Mouse (Mus musculus) bone marrow macrophage, adult 2 months (primary cell): ENCODE data around the gene Ermap. TPM values are rescaled to one million over a fixed set of nuclear protein-coding genes. Genes with fewer than 3 reads are reported as not detected.
A peak's percentile ranks its signal among the peaks of the same experiment; 100 is the strongest.

Source experiments
- H3K27ac ChIP-seq: 2 replicates; pipeline ENCODE4 v1.5.1; 2012; ENCODE audit warnings: low read depth, low read length; ENCODE audit not compliant: insufficient read depth
- H3K4me1 ChIP-seq: 2 replicates; pipeline ENCODE4 v1.6.1; 2012; ENCODE audit warnings: low read length; ENCODE audit not compliant: control insufficient read depth, insufficient read depth
- H3K4me3 ChIP-seq: 2 replicates; pipeline ENCODE4 v1.5.1; 2012; ENCODE audit warnings: mild to moderate bottlenecking, low read length, moderate library complexity; ENCODE audit not compliant: insufficient read depth
- CTCF ChIP-seq: IDR thresholded peaks from 2 replicates; pipeline ENCODE4 v1.5.1; 2012; ENCODE audit warnings: low read depth, mild to moderate bottlenecking, low read length, moderate library complexity
- POLR2A ChIP-seq: IDR thresholded peaks from 2 replicates; pipeline ENCODE4 v1.6.1; 2012; ENCODE audit warnings: mild to moderate bottlenecking, low read depth, low read length, borderline replicate concordance
- polyA plus RNA-seq: library from polyadenylated mRNA; stranded (reverse); fragments of >200 nt; gene quantifications from 2 replicates; pipeline ENCODE4 v1.2.4, GENCODE M21; 2012; ENCODE audit not compliant: missing spikeins, insufficient read depth, insufficient read length

Ermap gene
- 0.68 TPM in 1 of 2 replicates, not detected in the other for polyA plus RNA-seq

DNA sequence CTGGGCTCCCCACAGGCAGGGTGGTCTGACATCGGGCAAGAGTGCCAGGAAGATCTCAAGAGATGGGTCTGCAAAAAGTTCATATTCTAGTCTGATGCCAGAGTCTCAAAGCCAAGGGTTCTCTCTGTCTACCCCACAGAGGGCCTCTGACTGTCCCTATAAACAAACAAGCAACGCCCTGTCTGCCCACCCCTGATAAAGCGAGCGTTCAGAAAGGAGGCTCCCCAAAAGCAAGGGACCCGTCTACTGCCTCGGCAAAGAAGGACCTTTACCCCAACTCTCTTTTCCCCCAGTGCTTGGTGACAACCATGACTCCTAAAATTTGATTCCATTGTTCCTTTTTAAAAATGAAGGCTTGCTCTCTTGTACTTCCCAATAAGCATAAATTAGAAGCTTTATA, at the start of gene Ermap:
Gene Ermap, minus strand, starts transcription at position 148 of the 400 bp plus-strand sequence.
- no peak for TF ChIP-seq POLR2A
- TF ChIP-seq CTCF: no peak
- Histone ChIP-seq H3K27ac (no peak within 1 kb of the TSS), H3K4me1 (no peaks in the 10 kb centered on the region), H3K4me3 (no peak within 1 kb of the TSS)

DNA sequence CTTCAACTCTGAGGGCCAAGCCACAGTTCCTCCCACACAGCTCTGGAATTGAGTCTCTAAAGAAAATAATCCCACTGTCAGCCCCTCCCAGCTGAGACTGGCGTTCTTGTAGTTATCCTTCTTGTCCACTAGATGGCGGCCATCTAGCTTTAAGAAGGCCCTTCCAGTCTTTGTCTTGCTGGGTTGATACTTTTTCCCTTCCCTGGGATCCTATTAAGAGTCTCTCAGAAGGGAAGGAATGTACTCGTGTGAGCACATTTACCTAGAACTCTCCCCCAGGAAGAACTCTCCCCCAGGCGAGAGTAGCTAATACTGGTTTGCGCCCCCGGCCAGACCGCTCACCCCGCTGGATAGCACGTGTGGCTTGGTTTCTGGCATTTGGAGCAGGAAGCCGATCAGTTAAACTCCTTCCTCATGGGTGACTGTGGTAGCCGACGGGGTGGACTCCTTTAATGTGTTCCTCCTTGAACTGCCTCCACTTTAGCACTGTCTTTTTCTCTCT, 49.4 kb upstream of the Ermap start:
- Histone ChIP-seq H3K27ac (no peak overlapping the region), H3K4me3 (no peak overlapping the region), H3K4me1 (peaks cover 2% of the 10 kb centered on the region)
- no peak for TF ChIP-seq CTCF
- TF ChIP-seq POLR2A: no peak

DNA sequence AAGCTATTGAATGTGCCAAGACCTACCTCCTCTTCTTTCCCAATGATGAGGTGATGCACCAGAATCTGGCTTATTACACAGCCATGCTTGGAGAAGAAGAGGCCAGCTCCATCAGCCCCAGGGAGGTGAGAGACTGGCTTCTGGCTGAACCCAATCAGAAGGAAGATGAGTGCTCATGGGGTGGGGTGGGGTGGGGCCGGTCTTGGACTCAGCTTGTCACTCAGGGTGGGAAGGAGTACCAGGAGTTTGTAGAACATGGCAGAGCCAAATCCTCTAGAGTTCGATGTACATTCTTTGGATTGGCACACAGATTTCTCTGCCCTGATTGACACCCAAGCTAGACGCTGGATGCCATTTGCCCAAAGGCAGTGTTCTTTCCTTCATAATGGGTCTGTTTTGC, 48.9 kb upstream of the Ermap start:
- Histone ChIP-seq H3K4me1 (peaks cover 5% of the 10 kb centered on the region), H3K4me3 (no peak overlapping the region), H3K27ac (no peak overlapping the region)
- TF ChIP-seq CTCF: 0 out of 2 replicates have a peak, but pooled peaks have one; percentile 0
- TF ChIP-seq POLR2A: no peak

DNA sequence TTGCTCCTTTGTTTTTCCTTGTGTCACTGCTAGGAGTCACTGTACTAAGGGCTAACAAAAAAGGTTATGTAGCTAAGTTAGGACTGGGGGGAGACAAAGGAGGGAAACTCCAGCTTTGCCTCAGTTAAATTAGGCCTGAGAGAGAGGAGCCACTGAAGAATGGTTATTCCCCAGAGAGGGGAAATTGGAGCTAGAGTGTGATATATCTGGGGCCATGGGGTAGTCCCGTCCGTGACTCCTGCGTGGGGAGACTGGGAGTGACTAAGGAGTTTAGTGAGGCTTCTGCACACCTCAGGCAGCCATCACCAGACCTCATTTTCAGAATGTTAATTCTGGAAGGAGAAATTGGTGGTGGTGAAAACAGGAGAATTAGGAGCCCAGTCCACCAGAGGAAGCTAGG, 44.5 kb upstream of the Ermap start:
- H3K4me3 ChIP-seq: no peak overlapping the region
- peaks cover 10% of the 10 kb centered on the region for H3K4me1 ChIP-seq
- TF ChIP-seq POLR2A (no peak), CTCF (no peak)
- H3K27ac ChIP-seq: no peak overlapping the region

DNA sequence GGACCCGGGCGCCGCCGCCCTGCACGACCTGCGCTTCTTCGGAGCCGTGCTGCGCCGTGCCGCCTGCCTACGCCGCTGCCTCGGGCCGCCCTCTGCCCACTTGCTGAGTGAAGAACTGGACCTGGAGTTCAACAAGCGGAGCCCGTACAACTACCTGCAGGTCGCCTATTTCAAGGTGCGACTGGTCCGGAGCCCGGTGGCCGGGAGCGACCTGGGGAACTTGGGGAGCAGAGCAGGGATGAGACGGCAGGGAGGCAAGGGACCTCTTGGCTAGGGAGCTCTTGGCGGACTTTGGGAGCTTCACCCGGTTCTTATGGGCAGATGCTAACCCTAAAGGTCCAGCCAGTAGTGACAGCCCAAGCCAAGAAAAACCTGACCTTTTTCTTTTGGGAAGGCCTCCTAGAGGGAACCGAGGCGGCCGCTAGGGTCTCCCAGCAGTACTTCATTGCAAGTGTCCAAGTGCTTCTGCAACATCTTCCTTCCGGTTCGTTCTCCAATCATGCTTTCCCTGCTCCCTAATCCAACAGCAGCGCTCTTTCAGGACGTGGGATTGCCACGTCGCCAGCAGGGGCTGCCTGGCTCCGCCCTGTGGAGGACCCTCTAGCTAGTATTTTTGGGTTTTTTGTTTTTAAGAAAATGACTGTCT, 43.6 kb upstream of the Ermap start:
- no peak overlapping the region for H3K27ac ChIP-seq
- TF ChIP-seq POLR2A: no peak
- 0 out of 2 replicates have a peak, but pooled peaks have one; percentile 15 for TF ChIP-seq CTCF
- peak overlapping the region; percentile 82 for H3K4me3 ChIP-seq
- H3K4me1 ChIP-seq: peaks cover 7% of the 10 kb centered on the region; the same call in 1 of the 2 replicates

DNA sequence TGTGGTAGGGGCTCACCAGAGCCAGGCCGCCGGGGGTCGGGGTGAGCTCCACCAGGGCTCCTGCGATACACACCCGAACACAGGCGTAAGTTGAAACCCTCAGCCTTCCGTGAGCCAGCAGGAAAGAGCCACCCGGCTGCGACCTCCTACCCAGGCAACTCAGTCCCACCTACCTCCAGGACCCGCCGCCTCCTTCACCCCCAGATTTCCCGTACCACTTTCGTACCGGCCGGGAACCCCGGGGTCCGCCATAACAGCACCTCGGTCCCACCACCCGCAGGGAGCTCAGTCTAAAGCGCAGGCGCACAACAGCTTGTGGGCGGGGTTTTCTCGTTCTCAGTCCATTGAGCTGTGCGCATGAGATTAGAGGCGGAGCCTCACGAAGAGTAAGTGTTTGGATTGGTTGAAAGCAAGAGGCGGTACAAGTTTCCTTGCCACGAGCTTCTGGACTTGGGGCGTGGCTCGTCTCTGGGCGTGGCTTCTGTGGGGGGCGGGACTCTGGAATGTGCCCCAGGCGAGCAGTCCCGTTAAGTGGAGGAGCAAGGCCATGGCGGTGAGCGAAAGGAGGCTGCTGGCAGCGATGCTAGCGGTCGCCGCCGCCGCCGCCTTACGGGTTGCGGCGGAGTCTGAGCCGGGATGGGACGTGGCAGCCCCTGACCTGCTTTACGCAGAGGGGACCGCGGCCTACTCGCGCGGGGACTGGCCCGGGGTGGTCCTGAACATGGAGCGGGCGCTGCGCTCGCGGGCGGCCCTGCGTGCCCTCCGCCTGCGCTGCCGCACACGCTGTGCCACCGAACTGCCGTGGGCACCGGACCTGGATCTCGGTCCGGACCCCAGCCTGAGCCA, 42.8 kb upstream of the Ermap start, which contains the start of the genes AU022252 and P3h1:
Gene AU022252, minus strand, starts transcription at position 303 of the 846 bp plus-strand sequence.
Gene P3h1, plus strand, starts transcription at position 506 of the 846 bp plus-strand sequence.
- peaks cover 7% of the 10 kb centered on the region; the same call in 1 of the 2 replicates for H3K4me1 ChIP-seq
- H3K4me3 ChIP-seq: peak within 1 kb of the TSS; percentile 82
- H3K27ac ChIP-seq: no peak within 1 kb of the TSS
- TF ChIP-seq POLR2A (no peak), CTCF (no peak)

DNA sequence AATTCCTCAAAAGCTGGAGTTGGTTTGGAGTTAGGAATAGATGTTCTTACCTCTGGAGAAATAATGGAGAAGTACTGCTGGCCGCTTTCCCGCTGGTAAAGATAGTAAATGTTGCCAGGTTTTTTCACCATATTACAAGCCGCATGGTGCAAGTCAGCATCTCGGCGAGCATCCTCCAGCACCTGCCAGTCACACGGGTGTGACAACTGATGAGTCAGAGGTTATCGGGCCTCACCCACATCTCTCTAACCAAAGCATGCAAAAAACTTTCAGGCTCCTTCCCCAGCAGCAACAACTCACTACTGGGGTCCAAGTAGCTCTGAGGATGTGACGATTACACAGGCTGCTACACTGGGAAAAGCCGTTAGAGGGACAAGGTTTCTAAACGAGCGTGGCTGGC, 36.9 kb upstream of the Ermap start:
- Histone ChIP-seq H3K4me1 (peaks cover 4% of the 10 kb centered on the region; the same call in 1 of the 2 replicates), H3K27ac (no peak overlapping the region), H3K4me3 (no peak overlapping the region)
- no peak for TF ChIP-seq POLR2A
- TF ChIP-seq CTCF: no peak

DNA sequence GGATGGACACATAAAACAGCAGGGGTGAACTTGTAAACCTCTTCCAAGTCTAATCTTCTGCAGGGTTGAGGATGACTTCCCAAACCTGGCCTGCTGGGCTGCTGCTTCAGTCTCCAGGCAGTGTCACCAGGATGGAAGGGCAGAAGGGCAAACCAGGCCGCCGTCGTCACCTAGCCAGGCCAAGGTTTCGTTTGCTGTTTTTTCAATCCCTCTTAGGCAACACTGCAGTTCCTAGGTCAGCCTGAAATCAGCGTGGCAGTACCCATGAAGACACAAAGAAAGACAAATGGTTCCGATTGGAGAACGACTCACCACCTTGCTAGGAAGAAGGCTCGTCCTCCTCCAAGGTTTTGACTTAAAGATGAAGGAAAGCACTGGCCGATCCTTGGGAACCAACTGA, 35.9 kb upstream of the Ermap start:
- Histone ChIP-seq H3K4me3 (no peak overlapping the region), H3K4me1 (no peaks in the 10 kb centered on the region), H3K27ac (no peak overlapping the region)
- TF ChIP-seq POLR2A (no peak), CTCF (no peak)

DNA sequence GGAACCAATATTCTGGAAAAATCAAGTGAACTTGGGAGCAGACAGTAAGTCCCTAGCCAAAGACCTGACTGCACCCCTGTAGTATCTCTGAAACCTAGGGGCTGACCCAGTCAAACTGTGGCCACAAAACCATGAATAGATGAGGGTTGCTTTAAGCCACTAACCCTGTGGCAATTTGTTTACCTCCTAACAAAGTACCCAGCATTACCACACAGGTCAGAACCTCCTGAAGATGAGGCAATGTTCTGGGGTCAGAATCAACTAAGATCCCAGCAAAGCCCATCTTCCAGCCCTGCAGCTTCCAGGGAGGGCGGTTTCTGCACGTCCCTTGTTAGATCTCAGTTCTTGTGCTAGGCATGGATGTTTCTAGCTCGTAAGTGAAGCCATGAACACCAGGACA, 34.7 kb upstream of the Ermap start:
- H3K27ac ChIP-seq: no peak overlapping the region
- no peaks in the 10 kb centered on the region for H3K4me1 ChIP-seq
- H3K4me3 ChIP-seq: no peak overlapping the region
- TF ChIP-seq POLR2A: no peak
- TF ChIP-seq CTCF: no peak
